Mouse (Mus musculus) brain, adult 10 weeks (tissue): ENCODE data around the gene Tppp. TPM values are rescaled to one million over a fixed set of nuclear protein-coding genes. Genes with fewer than 3 reads are reported as not detected.

Source experiments
- polyA plus RNA-seq: library from polyadenylated mRNA; stranded (reverse); fragments of 350-450 nt; fragmentation: Illumina TruSeq; extraction: RNeasy Lipid Tissue Mini Kit (QIAGEN cat#74804); gene quantifications from one replicate; pipeline ENCODE4 v1.2.3, GENCODE M21; 2015; ENCODE audit warnings: low read depth, low replicate concordance

Gene Tppp
- polyA plus RNA-seq, result 315 TPM

GRCm38 (mm10) chr13:74008948-74009718 is at the start of gene Tppp:
TSS of gene Tppp (plus strand) at chr13:74009407.

GRCm38 (mm10) chr13:73963551-73963950 is 45.7 kb upstream of the Tppp start, which contains the start of gene Zdhhc11:
TSS of gene Zdhhc11 (plus strand) at chr13:73963851.

GRCm38 (mm10) chr13:74061613-74062377 is 52.6 kb downstream of the Tppp start, which contains the start of gene Cep72:
TSS of gene Cep72 (minus strand) at chr13:74062299.

Other genes starting within 250 kb of the Tppp start
- 2.8 TPM for gene Nkd2, start 161.8 kb upstream of the Tppp start, polyA plus RNA-seq
- 0.52 TPM for gene Trip13, start 71.6 kb upstream of the Tppp start, polyA plus RNA-seq
- 84.9 TPM for gene Brd9, start 71.6 kb upstream of the Tppp start, polyA plus RNA-seq
- not detected for gene Zdhhc11, start 45.6 kb upstream of the Tppp start, polyA plus RNA-seq
- gene Cep72, start 52.9 kb downstream of the Tppp start, polyA plus RNA-seq, result 3.1 TPM
- 0.37 TPM for gene Slc9a3, start 112.0 kb downstream of the Tppp start, polyA plus RNA-seq
- 55.4 TPM for gene Exoc3, start 199.3 kb downstream of the Tppp start, polyA plus RNA-seq